Mouse (Mus musculus): ENCODE data around the gene Reg4.

The Reg4 gene

DNA sequence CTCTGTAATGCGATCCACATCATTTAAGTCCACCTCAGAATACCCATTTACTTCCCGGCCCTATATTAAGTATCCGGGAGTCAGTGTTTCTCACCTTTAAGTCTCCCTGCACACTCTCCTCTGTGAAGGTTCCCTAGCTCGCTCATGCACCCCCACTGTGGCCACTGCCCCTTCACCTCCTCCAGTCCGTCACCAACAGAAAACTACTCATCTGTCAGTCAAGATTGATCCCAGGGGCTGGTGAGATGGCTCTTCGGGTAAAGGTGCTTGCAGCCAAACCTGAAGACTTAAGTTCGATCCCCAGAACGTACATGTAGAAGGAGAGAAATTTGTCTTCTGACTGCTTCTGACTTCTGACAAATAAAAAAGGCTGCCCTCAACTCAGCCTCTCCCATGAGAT lies 60.5 kb downstream of the Reg4 start:
- no peak for DNase-seq (ENCODE audit: low spot score)

DNA sequence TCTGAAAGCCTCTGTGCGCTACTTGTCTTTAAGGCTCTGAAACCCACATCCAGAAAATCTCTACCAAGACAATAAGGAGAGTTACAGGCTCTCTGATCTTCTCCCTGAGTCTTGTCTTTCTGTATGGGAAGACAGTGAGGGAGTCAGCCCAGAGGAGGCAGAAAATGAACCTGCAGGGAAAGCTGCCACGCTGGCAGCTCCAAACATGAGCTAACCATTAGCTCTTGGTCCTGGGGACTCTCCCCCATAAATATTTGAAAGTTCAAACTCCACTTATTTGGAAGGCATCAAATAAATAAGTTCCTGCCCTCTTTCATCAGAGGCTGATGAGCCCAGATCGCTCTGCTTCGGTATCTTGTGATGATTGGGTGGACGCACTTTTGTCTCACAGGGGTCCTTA lies 61.2 kb downstream of the Reg4 start:
- DNase-seq (ENCODE audit: low spot score), result no peak

Measured in ovary, adult 18-20 months (tissue).